Mouse (Mus musculus) adrenal gland, adult 8-10 months (tissue): ENCODE results near the gene Lalba. TPM values are rescaled to one million over a fixed set of nuclear protein-coding genes. Genes with fewer than 3 reads are reported as not detected.
A peak's percentile ranks its signal among the peaks of the same experiment; 100 is the strongest.
"Not testable (repeated sequence)": the region's sequence is repeated elsewhere in the genome, so short reads cannot be mapped to it uniquely, and the experiment has no call there.

Experiments
- DNase-seq: peaks from one replicate; pipeline ENCODE4 v3.0.0; 2022
- total RNA-seq, 4 experiments: library from RNA; stranded (reverse); gene quantifications; 2 replicates each; pipeline ENCODE4 v1.2.4; 2022

Lalba gene
- total RNA-seq = not detected

DNA sequence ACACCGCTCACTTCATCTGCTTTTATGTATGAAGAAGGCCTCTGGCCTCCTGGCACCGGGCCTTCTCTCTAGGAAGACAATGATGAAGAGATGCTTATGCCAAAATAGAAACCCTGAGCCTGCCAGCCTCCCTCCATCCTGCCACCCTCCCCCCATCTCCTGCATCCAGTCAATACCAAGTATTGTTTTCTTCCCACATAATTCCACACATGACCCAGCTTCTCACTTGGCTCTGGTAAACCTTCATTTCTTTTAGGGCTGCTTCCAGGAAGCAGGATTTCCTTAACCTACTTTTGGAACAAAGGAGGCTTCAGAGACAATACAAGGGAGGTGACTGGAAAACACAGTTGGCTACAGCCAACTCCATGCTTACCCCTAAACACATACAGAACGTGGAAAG lies at the start of gene Lalba:
Lalba (minus strand) TSS at position 21 of the 400 bp plus-strand sequence.
- DNase-seq = no peak

DNA sequence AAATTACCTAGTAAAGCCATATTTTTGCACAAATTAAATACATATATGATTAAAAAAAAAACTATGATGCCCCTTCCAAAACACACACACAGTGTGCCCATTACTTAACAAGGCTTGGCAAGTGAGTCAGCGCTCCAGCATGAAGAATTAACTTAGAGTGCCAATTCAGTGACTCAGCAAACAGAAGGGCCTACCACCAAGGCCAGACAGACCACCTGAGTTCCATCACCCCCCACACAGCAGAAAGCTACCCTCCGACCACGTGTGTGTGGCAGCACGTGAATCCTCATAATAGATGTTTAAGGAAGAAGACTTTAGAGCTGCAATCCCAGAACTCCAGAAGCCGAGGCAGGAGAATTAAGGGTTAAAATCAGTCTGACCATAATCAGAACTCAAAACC lies 49.8 kb upstream of the Lalba start:
- DNase-seq = peak; percentile 61

DNA sequence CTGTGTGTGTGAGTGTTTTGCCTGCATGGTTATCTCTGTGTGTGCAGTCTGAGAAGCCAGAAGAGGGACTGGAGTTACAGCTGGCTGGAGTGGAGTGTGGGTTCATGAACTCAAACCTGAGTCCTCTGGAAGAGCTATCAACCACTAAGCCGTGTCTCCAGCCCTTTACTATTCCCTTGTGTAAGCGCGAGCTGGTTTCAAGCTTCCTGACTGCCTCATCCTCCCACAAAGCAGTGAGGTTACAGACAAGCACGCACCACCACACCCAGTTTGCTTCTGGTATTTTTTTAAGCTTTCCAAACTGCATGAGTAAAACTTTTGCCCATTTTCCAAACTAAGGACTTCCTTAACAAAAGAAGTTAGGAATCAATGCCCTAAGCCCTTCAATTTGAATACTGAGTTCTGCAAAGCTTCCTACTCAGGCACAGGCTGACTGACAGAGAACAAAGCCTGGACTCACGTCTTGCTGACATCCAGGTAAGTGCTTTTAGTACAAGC lies 45.6 kb upstream of the Lalba start:
- DNase-seq = no peak

DNA sequence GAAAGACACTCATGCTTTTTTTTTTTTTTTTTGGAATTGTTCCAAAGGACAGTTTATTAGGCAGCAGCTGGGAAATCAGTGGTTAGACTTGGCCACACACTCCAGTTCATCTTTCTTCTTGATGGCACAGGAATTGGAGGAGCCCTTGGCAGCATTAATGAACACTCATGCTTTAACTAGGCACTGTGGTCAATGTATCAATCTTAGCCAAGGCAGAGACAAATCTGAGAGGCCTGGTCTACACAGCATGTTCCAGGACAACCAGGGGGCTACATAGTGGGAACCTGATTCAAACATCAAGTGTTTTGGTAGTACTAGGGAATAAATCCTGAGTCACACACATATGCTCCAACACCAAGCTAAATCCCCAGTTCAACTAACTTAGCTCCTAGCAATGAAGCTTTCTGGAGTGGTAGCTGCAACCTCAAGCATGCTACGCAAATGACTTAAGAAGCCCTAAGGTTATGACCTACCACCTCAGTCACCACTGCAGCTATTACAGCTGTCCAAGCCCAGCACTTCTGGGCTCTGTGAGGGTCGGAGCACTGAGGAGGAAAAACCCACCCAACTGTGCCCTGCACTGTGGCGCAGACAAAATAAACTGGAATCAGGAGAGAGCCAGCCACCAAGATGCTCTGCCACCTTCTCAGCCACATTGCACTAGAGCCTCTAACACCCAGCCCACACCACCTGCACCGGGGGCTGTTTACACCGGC lies 44.7 kb upstream of the Lalba start:
- no peak for DNase-seq

DNA sequence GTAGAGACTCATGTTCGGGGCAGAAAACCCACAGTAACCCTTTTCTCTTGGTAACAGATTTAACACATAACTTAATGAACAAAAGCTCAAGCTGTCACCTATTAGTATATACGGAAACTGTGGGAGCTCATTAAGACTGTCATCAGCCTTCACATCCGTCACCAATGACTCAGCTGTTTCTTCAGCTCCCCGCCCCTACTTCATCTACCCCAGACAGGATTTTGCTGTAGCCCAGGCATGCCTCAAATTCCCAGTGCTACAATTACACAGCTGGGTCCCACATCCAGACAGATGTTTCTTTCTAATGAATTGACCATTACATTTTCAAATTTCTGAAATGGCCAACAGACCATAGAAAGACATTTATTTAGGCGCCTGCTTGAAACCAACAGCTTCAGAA lies 43.5 kb upstream of the Lalba start:
- no peak for DNase-seq

DNA sequence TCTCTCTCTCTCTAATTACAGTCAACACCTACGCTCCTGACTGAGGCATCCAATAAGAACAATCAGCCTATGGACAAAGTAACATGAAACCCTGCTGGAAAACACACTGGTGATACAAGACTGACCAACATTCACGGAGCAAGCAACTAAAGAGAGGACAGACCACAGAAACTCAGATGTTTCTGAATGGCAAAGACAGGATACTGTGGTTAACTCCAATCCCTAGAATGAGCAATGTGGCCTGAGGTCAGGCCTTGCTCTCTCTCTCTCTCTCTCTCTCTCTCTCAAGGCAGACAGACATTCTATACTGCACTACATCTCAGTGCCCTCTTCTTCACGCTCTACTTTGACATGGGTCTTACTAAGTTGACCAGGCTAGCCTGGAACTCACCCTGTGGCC lies 38.7 kb upstream of the Lalba start:
- DNase-seq = no peak

DNA sequence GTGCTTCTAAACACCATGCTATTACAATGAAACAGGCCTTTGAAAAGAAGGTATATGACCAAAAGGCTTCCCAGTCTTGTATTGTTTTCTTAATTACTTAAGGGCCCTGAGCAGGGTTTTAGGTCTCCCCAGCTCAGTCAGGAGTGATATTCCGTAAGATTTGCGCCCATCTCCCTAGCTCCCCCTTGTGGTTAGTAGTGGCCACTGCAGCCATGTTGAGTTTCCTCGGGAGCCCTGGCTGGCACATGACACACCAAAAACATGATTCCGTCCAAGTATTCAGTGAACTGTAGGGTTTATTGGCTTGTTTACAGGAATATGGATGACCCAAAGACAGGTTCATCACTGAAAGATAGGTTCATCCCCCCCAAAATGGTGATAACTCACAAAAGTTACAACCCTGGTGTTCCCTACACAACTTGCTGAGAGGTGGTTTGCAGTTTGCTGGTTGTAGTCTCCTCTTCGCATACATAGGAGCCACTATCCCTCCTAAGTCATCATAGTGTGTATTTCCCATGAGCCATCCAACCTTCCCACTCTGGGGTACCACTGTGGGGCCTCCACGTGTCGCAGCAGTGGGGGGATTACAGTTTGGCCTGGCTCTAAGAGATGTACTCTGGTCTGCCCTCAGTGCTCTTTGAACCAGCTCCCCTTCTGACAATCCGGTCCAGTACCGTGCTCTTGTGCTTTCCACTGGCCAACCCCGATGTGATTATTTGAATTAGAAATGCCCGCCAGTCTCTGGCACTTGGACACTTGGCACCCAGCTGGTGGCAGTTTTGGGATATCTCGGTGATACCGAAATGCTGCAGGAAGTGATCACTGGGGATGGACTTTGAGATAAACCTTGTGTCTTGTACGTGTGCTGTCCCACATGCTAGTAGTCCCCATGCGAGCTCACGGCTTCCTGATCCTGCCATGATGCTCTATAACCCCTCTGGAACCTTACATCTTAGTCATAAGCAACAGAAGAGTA lies 35.1 kb upstream of the Lalba start:
- peak; percentile 53 for DNase-seq

DNA sequence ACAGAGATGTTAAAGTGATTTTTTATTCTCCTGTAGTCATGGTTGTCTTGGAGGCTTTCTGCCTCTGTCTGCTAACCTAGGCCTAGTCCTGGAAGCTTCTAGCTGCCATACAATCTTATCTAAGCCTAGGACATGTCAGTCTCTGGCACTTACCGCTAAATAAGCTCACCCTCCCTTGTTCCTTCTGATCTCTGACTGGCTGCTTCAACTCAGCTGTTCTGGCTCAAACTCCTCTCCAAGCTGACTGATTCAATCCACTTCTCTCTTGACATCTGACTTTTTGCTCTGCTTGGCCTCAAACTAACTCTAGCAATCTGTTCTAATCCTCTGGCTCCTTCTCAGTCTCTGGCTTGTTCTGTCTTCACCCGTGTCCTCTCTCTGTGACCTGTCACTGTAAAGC lies 32.3 kb upstream of the Lalba start:
- not testable (repeated sequence) for DNase-seq

DNA sequence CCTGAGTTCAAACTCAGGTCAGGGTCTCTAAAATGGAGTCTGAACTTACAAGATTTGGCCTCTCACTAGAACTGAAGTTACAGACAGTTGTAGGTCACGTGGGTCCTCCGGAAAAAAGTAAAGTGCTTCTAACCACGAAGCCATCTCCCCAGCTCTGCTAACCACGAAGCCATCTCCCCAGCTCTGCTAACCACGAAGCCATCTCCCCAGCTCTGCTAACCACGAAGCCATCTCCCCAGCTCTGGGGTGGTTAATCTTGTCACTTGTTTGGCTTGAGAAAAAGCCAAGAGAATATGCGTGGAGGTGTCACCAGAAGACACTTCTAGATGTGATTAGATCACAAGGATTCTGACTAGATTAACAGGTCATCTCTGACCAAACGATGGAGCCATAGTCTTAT lies 31.6 kb upstream of the Lalba start:
- no peak for DNase-seq

DNA sequence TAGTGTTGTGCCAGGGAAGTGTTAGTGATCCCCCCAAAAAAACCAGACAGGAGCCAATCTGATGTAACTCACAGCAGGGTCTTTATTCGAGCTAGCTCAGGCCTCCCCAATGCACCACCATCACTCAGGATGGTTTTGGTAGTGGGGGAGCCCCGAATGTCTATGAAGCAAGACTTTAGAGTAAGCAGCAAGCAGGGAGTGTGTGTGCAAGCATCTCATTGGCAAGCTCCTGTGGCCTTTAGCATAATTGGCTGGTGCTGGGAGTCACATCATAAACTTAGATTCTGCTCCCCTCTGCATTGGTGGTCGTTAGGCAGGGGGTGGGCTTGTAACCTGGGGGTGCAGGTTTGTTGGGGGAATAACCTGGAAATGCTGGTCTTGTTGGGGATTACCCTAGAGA lies 31.2 kb upstream of the Lalba start:
- DNase-seq = not testable (repeated sequence)

DNA sequence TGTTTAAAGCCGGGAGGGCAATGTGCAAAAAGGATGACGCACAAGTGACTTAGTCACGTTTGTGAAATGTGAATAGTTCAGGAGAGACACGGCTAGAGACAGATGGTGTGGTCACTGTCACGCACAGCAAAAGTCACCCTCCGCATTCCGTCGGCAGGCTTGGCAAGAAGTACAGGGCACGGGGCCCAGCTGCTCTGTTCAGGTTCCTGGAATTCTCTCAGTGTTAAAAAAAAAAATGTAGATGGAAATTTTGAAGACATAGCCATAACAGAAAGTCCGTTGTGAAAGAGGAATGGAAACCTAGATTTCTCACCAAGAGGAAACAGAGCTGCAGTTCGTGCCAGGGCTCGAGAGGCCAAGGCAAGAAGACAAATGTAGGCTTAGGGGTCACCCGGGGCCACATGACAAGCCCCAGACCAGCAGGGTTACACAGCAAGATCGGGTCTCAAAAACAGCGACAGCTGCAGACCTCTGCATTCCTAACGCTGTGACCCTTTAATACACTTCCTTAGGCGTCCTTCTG lies 30.3 kb upstream of the Lalba start:
- DNase-seq = peak; percentile 61

DNA sequence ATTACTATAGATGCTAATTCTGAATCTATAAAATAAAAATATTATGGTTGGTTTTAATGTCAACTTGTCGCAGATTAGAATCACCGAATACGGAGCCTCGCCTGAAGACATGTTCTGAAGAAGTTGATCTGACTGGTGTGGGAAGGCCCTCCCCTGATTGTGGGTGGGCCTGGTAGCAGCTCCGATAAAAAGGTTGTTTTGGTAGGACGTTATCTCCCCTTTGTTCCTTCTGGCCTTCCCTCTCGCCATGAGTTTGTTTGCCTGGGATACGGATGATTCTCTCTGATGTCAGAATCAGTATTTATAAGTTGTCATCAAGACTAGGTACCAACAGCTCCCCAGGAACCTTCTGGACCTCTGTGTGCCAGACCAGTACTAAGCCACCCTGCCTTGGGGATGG lies 29.7 kb upstream of the Lalba start:
- DNase-seq = no peak

DNA sequence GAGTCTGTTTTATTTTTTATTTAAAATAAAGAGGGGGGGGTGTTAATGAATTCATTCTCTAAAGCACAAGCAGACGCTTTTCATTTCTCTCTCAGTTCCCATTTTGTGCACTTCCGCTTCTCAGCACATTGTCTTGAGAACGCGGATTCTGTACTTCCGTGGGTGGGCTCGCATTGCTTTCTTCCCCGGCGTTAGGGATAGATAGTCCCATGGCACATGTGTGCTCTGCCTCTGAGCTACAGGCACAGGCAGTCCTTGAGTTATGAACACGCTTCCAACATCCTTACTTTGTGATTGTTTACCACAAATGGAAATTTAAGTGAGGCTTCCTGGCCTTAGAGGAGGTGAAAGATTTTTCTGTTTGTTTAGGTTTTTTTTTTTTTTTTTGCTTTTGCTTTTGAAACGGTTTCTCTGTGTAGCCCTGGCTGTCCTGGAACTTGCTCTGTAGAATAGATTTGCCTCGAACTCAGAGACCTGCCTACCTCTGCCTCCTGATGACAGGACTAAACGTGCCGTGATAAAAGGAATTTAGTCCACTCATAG lies 28.9 kb upstream of the Lalba start:
- DNase-seq = no peak

DNA sequence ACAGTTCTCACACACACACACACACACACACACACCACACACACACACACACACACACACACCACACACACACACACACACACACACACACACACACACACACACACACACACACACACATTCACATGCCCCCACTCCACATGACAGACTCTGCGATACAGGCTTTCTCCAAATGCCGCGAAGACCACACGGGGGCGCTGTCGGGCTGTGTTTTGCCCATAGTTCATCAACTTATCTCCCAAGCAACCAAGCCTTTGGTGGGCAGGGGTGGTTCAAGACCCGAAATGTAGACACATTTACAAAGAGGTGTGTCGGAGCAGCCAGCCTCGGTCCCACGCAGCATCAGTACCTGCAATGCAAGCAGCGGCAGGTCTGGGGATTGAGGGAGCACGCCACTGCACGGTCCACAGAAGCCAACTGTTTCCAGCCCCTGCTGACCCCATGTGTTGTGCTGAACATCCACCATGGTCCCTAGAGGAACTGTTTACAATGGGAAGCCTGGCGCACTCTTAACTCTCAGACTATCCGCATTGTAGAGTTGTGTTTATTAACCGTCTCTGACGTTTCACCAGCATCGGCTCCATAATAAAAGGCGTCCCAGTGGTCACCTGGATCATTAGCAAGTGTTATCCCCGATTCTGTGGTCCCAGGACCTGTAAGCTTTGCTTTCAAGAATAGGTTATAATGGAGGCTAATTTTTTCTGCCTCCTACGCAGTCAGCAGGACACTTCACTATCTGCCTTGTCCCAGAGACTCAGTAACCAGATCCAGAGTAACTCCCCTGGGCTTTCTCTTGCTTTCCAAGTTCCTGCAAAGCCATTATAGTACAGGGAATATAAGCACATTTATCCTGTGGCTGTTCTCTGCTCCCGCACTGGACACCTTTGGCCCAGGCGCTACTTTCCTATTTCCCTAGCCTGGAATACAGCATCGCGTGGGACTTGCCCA lies 28.2 kb upstream of the Lalba start:
- DNase-seq = no peak

DNA sequence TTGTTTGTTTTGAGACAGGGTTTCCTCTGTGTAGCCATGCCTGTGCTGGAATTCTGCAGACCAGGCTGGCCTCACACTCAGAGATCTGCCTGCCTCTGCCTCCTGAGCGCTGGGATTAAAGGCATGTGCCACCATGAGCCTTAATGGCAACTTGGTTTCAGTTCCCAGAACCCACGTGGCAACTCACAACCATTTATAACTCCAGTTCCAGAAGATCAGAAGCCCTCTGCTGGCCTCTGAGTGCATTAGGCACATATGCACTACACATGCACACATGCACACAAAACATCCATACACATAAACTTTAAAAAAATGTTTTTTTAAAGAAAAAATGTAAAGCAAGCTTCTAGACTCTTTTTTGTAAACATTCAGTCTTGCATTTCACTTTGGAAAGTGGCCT lies 26.9 kb upstream of the Lalba start:
- no peak for DNase-seq

DNA sequence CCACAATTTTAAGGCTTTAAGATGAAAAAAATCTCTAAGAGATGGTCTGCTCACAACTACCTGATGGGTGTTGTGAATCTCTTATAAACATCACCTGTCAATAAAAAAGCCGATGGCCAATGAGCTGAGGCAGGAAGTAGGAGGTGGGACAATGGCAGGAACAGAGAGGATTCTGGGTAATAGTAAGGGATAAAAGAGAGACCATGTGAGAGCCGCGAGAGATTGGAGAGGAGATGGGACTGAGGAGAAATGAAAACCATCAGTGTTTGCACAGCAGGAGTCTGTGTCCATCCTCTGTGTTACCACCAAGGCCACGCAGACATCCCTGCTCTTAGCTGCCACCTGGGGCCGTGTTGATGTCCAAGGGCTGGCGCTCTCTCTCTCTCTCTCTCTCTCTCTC lies 24.8 kb upstream of the Lalba start:
- DNase-seq = no peak

DNA sequence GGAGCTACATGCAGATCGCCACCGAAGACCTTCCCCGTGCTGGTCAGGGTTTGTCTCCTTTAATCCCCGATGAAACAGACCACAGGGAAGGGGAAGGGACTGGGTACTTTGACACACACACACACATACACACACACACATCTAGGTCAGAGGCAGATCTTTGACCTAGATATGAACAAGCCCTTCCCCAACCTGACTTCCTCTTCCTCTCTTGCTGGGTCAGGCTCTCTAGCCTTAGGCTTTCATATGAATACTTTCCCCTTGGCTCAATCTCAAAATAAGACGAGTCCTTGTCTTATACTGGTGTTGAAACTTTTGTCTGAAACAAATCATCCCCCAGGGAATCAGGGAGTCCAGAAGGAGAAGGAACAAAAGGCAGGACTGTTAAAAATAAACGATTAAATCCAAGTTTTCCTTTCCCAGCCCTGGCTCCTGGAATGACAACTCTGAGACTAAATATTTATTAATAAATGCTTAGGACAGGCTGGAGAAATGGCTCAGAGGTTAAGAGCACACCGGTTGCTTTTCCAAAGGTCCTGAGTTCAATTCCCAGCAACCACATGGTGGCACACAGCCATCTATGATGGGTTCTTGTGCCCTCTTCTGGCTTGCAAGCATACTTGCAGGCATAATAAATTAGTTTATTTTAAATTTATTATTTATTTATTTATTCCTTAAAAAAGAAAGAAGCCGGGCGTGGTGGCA lies 23.9 kb upstream of the Lalba start:
- DNase-seq = no peak

DNA sequence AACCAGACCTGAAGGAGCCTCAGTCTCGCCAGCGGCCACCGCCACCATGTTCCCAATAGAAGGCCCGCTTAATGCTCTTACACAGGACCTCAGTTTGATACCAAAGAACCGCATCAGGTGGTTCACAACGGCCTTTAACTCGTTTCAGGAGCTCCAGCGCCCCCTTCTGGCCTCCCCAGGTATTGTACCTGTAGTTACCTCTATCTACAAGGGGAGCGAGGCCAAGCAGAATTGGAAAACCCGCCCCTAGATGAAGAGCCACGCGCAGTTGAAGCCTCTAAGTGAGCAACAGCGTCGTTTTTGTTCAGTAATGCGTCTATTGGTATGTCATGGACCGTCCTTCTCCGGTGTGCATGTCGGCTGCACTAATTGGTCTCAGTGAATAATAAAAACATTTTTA lies 22.0 kb upstream of the Lalba start:
- DNase-seq = no peak

DNA sequence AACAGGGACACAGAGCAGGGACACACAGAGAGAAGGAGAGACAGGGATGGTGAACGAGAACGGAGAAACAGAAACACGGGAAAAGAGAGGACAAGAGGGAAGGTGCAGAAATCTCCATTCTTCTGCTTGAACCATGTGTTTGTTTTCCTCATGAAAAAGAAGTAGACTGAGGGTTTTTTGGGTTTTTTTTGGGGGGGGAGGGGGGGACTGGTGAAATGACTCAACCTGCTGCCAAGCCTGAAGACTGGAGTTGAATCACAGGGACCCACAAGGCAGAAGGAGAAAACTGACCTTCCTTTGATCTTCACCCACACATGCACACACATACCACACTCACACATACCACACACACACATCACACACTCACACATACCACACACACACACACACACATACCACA lies 20.8 kb upstream of the Lalba start:
- DNase-seq = no peak

DNA sequence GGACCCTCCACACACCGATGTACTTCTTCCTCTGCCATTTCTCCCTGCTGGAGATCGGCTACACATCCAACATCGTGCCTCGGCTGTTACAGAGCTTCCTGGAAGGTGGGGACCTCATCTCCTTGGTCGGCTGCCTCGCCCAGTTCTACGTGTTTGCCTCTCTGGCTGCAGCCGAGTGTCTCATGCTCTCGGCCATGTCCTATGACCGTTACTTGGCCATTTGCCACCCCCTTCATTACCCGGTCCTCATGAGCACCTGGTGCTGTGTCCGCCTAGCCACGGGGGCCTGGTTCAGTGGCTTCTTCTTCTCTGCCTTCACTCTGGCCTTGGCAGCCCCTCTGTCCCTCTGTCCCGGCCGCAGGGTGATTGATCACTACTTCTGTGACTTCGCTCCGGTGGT lies 15.1 kb upstream of the Lalba start:
- no peak for DNase-seq

DNA sequence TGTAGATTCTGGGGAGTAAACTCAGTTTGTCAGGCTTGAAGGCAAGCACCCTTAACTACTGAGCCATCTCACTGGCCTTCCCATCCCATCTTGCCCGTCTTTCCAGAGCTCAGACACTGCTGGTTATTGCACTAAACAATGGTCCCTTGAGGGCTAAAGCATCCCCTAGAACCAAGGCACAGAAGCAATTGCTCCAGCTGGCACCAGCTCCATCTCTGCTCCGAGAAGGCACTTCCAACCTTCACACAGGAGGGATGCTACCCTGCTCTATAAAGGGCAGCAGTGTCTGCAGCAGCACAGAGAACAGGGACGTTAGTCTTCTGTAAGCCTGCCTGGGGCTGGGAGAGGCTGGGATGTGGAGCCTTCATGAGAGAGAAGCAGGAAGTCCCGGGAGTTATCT lies 9.6 kb upstream of the Lalba start, which contains the start of gene Olfr279:
Olfr279 (plus strand) TSS at position 301 of the 400 bp plus-strand sequence.
- no peak for DNase-seq
